Mouse (Mus musculus): ENCODE results near the gene Pak3. TPM values are rescaled to one million over a fixed set of nuclear protein-coding genes. Genes with fewer than 3 reads are reported as not detected.
A peak's percentile ranks its signal among the peaks of the same experiment; 100 is the strongest.
"Not testable (repeated sequence)": the region's sequence is repeated elsewhere in the genome, so short reads cannot be mapped to it uniquely, and the experiment has no call there.

The Pak3 gene
- total RNA-seq (2017) = not detected in 2 replicates

- no peak for ATAC-seq (ENCODE audit: extremely low read depth, insufficient number of reproducible peaks, low FRiP score, poor library complexity, severe bottlenecking)
Measured at GRCm38 (mm10) chrX:143518168-143518901, at the start of gene Pak3. Gene Pak3, plus strand, starts transcription at chrX:143518591.

GRCm38 (mm10) chrX:143482866-143483265 lies 35.5 kb upstream of the Pak3 start:
- ATAC-seq (ENCODE audit: extremely low read depth, insufficient number of reproducible peaks, low FRiP score, poor library complexity, severe bottlenecking) = peak; percentile 100

- no peak for ATAC-seq (ENCODE audit: extremely low read depth, insufficient number of reproducible peaks, low FRiP score, poor library complexity, severe bottlenecking)
Measured at GRCm38 (mm10) chrX:143501053-143501695, 17.2 kb upstream of the Pak3 start.

DNA sequence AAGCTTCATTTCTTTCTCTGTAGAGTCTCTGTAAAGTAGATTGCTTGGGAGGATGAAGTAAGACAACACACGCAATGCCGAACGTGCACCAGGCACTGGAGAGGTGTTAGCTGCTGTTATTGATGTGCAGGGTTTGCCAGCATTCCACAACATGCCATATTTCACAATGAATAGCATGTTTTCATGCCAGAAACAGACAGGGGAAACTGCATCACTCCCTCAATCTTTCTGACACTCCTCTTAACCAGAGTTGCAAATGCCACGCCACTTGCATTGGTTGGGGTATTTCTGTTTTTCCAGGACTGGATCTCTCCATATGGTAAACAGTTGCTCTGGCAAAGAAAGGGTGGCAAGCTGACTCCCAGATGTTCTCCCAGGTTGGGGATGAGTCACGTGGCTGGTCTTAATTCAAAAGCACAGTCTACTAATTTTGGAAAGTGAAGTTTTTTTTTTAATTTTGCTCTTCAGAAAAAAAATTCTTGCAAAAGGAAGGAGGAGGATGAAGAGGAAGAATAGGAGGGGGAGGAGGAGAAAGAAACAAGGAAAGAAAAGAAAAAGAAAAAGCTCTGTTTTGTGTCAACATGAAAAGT lies 16.5 kb upstream of the Pak3 start:
- ATAC-seq (ENCODE audit: extremely low read depth, insufficient number of reproducible peaks, low FRiP score, poor library complexity, severe bottlenecking) = no peak

DNA sequence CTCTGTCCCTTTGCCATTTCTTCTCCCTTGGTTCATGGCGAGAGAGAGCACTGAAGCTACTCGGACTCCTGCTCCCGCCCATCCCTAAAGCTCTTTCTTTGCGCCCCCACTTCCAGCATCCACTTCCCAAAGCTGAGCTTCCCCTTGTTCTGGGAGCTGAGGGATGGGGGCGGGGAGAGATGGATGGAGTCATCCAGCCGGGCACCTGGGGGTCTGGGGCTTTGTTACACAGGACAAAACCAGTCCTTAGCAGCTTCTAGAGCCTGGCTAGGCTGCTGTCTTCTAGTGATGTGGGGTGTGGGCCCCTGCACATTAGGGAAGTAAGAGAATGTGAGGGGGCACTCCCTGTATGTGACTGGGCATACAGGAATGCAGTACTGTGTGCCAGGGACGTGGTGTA lies 526 bp downstream of the Pak3 start:
- no peak for ATAC-seq (ENCODE audit: extremely low read depth, insufficient number of reproducible peaks, low FRiP score, poor library complexity, severe bottlenecking)

DNA sequence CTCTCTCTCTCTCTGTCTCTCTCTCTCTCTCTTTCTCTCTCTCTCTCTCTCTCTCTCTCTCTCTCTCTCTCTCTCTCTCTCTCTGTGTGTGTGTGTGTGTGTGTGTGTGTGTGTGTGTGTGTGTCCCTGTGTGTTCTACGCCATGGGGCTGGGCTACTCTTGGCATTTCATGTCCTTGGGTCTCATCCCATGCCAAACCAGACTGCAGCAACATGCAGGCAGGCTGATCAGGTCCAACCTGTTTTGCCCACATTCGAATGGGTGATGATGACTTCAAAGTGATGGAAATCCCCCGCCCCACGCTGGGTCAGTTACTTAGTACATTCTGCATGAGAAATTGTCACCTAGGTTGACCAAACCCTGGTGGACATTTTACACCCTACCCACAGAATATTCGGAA lies 1.1 kb downstream of the Pak3 start:
- not testable (repeated sequence) for ATAC-seq (ENCODE audit: extremely low read depth, insufficient number of reproducible peaks, low FRiP score, poor library complexity, severe bottlenecking)

DNA sequence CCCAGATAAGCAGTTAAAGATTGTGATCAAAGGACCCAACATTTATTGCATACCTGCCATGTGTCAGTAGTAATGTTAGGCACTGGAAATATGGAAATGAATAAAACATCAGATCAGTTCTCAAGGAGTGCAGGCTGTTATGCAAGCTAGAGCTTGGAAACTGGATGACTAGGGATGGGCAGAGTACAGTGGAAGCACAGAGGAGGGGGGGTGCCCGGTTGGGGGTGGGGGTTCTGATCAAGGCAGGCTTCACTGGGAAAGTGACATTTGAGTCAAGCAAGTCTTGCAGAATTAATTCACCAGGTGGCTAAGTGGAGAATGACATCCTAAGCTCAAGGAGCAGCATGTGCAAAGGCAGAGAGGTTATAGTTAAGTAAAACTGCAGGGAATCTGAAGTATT lies 1.8 kb downstream of the Pak3 start:
- no peak for ATAC-seq (ENCODE audit: extremely low read depth, insufficient number of reproducible peaks, low FRiP score, poor library complexity, severe bottlenecking)

DNA sequence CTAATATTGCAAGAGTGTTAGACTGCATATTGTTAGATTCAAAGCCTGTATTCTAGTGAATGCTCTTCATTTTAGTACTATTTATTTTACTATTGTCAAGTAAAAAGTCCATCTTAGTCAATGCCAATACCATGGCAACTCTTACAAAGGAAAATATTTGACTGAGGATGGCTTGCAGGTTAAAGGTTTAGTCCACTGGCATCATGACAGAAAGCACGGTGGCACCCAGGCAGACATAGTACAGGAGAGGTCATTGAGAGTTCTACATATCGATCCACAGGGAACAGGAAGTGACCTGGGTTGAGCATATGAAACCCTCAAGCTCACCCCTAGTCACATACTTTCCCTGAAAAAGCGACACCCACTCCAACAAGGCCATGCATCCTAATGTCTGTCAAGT lies 13.9 kb downstream of the Pak3 start:
- no peak for ATAC-seq (ENCODE audit: extremely low read depth, insufficient number of reproducible peaks, low FRiP score, poor library complexity, severe bottlenecking)

DNA sequence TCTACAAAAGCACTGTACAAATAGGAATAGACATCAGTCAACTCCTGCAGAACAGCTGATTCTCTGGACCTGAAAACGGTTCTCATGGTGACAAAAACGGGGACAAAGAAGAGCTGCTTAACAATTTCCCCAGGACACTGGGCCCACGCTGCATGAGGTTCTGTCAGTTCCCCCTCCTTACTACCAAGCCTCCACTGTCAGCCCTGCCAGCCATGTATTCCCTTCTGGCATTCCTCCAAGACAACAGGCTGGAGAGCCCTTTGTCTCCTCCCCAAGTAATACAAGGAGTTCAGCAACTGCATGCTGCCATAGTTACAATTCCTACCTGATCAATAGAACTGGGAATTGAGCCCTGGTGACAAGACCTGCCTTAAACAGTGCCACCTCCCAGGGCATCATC lies 15.2 kb downstream of the Pak3 start:
- ATAC-seq (ENCODE audit: extremely low read depth, insufficient number of reproducible peaks, low FRiP score, poor library complexity, severe bottlenecking) = no peak

- no peak for ATAC-seq (ENCODE audit: extremely low read depth, insufficient number of reproducible peaks, low FRiP score, poor library complexity, severe bottlenecking)
Measured at GRCm38 (mm10) chrX:143542756-143543155, 24.4 kb downstream of the Pak3 start.

DNA sequence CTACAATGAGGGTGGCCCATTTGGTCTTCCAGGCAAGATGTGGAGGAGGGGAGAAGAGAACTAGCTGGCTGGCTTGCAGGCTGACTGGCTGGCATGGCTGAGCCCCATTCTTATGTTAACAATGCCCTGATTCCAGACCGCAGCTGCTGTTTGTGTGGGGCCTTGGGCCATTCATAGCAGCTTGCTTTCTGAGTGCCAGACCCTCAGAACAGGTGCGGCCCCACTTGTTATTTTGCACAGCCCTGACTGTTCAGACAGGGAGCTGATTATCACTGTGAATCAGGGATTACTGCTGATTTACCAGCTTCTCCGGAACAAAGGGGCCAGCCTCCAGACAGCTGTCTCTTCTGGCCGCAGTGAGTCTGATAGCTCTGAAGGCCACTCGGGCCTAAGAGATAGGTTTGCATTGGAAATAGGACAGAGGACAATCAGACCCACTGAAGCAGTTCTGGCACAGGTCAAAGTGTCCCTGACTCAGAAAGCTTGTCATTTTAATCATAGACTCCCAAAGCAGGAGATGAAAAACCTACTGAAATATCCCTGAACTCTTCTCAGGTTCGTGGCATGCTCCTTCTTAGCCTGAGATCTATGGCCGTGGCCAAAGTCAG lies 24.9 kb downstream of the Pak3 start:
- ATAC-seq (ENCODE audit: extremely low read depth, insufficient number of reproducible peaks, low FRiP score, poor library complexity, severe bottlenecking) = no peak

GRCm38 (mm10) chrX:143573691-143574090 lies 55.3 kb downstream of the Pak3 start:
- ATAC-seq (ENCODE audit: extremely low read depth, insufficient number of reproducible peaks, low FRiP score, poor library complexity, severe bottlenecking) = no peak

DNA sequence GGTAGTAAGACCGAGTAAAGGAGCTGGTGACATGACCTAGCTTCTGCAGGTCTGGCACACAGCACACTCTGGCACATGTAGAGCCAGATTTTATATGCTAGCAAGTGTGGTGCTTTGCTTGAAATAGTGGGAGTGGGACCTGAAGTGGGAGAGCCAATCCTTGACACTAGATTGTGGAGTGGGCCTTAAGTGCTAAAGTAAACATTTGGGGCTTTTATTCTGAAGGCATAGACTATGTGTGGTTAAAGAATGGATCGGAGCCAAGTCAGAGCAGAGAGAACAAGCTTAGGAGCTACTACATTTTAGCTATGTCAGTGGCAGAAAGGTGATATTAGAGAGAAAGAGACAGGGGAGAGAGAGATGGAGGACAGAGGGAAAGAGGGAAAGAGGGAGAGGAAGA lies 61.5 kb downstream of the Pak3 start:
- no peak for ATAC-seq (ENCODE audit: extremely low read depth, insufficient number of reproducible peaks, low FRiP score, poor library complexity, severe bottlenecking)

DNA sequence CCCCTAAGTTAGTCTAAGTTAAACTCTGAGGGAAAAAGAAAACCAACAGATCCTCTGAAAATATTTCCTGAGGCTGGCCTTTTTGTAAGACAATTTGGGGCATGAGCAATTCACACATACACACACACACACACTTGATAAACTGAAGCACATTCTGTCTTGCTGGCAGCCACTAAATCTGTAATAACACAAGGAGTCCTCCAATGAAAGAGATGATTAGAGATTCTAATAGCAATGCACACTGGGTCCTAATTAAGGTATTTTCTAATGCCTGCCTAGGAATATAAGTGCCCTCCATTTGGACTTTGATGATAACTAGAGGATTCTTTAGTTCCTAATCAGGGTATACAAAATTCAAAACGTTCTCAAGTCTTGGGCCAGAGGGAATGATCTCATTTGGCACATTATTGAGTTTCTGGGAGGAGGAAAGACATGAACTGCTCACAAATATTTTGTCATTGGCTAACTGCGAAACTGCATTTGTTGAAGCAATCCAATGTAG lies 62.1 kb downstream of the Pak3 start:
- no peak for ATAC-seq (ENCODE audit: extremely low read depth, insufficient number of reproducible peaks, low FRiP score, poor library complexity, severe bottlenecking)

DNA sequence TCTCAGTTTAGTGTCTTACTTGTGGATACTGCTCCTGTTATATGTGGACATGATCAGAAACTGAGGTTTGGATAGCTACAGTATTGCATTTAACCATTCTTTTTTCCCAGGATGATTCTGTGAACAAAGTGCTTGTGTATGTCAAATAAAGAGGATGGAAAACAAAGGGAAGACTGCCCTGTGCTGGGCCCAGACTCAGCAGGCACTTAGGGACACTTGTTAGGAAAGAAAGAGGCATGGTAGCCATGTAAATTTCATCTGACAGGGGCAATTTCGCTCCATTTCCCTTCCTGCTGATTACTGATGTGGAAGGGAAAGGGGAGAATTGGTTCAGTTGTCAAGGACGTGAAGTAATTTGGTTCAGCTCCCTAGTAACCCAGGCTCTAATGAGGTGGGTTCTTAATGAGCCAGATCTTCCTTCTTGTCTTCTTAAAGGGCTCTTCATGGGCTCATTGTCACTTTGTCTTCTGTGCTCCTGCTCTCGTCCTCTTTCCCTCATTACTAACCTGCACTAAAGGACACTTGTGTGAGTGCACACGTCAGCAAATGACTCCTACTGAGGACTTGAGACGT lies 88.6 kb downstream of the Pak3 start:
- no peak for ATAC-seq (ENCODE audit: extremely low read depth, insufficient number of reproducible peaks, low FRiP score, poor library complexity, severe bottlenecking)

DNA sequence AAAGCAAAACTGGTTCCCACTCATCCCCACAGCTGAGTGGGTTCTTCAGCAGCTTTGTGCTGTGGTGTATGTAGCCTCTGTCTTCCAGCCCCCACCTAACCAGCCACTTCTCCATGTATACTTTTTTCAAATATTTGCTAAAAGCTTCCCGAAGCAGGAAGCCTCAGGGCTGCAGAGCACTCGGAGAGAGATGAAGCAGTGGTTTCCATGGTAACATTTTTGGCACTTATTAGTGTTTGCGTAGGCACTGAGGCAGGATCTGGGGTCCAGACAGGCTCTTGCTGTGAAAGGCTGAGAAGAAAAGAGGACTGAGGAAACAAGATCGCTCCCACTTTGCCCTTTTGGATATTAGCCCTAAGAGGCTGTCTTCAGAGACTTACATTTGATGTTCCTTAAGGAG lies 100.3 kb downstream of the Pak3 start:
- ATAC-seq (ENCODE audit: extremely low read depth, insufficient number of reproducible peaks, low FRiP score, poor library complexity, severe bottlenecking) = no peak

- ATAC-seq (ENCODE audit: extremely low read depth, insufficient number of reproducible peaks, low FRiP score, poor library complexity, severe bottlenecking) = no peak
Measured at GRCm38 (mm10) chrX:143627767-143628166, 109.4 kb downstream of the Pak3 start.

- ATAC-seq (ENCODE audit: extremely low read depth, insufficient number of reproducible peaks, low FRiP score, poor library complexity, severe bottlenecking) = no peak
Measured at GRCm38 (mm10) chrX:143643936-143644335, 125.5 kb downstream of the Pak3 start.

DNA sequence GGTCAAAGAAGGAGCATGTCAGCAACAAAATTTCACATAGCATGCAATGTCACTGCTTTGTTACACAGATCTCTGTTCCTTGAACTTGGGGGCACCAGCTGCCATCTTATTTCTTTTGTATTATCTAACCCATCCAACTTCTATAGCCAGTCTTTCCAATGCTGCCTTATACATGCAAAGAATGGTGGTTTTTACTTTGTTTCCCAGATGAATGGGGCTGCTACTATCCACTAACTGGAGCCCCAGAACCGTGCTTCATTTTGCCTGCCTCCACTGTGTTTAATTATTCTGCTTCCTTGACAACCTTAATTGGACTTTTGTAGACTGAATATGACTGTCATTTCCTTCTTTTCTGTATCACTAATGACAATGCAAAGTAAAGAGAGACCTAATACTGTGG lies 126.4 kb downstream of the Pak3 start:
- ATAC-seq (ENCODE audit: extremely low read depth, insufficient number of reproducible peaks, low FRiP score, poor library complexity, severe bottlenecking) = no peak
